Mouse (Mus musculus): ENCODE data around the gene Akr1c6. TPM values are rescaled to one million over a fixed set of nuclear protein-coding genes. Genes with fewer than 3 reads are reported as not detected.
"Not testable (repeated sequence)": the region's sequence is repeated elsewhere in the genome, so short reads cannot be mapped to it uniquely, and the experiment has no call there.

Akr1c6 gene
- not detected for total RNA-seq (2021)
- long read RNA-seq, experiment 1: 0 reads
- long read RNA-seq, experiment 2: 0 reads

GRCm38 (mm10) chr13:4434006-4434405 is at the start of gene Akr1c6:
Akr1c6 (plus strand) TSS chr13:4434306.
- no peak for DNase-seq (ENCODE audit: low spot score in 2 of 2)

- DNase-seq (ENCODE audit: low spot score in 2 of 2): no peak
Measured at GRCm38 (mm10) chr13:4384918-4385317, 49.2 kb upstream of the Akr1c6 start.

- no peak for DNase-seq (ENCODE audit: low spot score in 2 of 2)
Measured at GRCm38 (mm10) chr13:4385541-4385940, 48.6 kb upstream of the Akr1c6 start.

GRCm38 (mm10) chr13:4388762-4389446 is 45.2 kb upstream of the Akr1c6 start:
- no peak for DNase-seq (ENCODE audit: low spot score in 2 of 2)

GRCm38 (mm10) chr13:4400360-4400759 is 33.7 kb upstream of the Akr1c6 start:
- not testable (repeated sequence) for DNase-seq (ENCODE audit: low spot score in 2 of 2)

- no peak for DNase-seq (ENCODE audit: low spot score in 2 of 2)
Measured at GRCm38 (mm10) chr13:4400831-4401230, 33.3 kb upstream of the Akr1c6 start.

- DNase-seq (ENCODE audit: low spot score in 2 of 2): no peak
Measured at GRCm38 (mm10) chr13:4402221-4402620, 31.9 kb upstream of the Akr1c6 start.

- no peak for DNase-seq (ENCODE audit: low spot score in 2 of 2)
Measured at GRCm38 (mm10) chr13:4404726-4405125, 29.4 kb upstream of the Akr1c6 start.

- DNase-seq (ENCODE audit: low spot score in 2 of 2): no peak
Measured at GRCm38 (mm10) chr13:4406771-4407170, 27.3 kb upstream of the Akr1c6 start.

- DNase-seq (ENCODE audit: low spot score in 2 of 2): no peak
Measured at GRCm38 (mm10) chr13:4428558-4428957, 5.5 kb upstream of the Akr1c6 start.

GRCm38 (mm10) chr13:4429034-4429433 is 5.1 kb upstream of the Akr1c6 start:
- no peak for DNase-seq (ENCODE audit: low spot score in 2 of 2)

- DNase-seq (ENCODE audit: low spot score in 2 of 2): no peak
Measured at GRCm38 (mm10) chr13:4431129-4431528, 3.0 kb upstream of the Akr1c6 start.

GRCm38 (mm10) chr13:4465641-4466040 is 31.5 kb downstream of the Akr1c6 start:
- DNase-seq (ENCODE audit: low spot score in 2 of 2): no peak

- DNase-seq (ENCODE audit: low spot score in 2 of 2): no peak
Measured at GRCm38 (mm10) chr13:4467896-4468295, 33.8 kb downstream of the Akr1c6 start.

Other genes with a start within 250 kb of the Akr1c6 start
- 10 to 100 TPM in 1 of 2 experiments, 1 to 10 TPM in 1; 8.7 to 18.3 TPM for gene Akr1c13, start 243.2 kb upstream of the Akr1c6 start, total RNA-seq (2021)
- under 1 TPM; 0.23 to 0.77 TPM for gene Akr1c19, start 205.6 kb upstream of the Akr1c6 start, total RNA-seq (2021)
- not detected for gene Akr1c12, start 154.9 kb upstream of the Akr1c6 start, total RNA-seq (2021)
- gene Akr1c20, start 89.0 kb downstream of the Akr1c6 start, total RNA-seq (2021): under 1 TPM; 0.51 to 0.60 TPM
- gene Akr1c21, start 139.8 kb downstream of the Akr1c6 start, total RNA-seq (2021): under 1 TPM in 1 of 2 experiments, not detected in 1; 0.43 TPM
- 10 to 100 TPM; 25.2 to 28.4 TPM for gene Akr1e1, start 174.9 kb downstream of the Akr1c6 start, total RNA-seq (2021)